Mouse (Mus musculus) layer of hippocampus, postnatal 14 days (tissue): Measurements from ENCODE around the gene Dppa1. TPM values are rescaled to one million over a fixed set of nuclear protein-coding genes. Genes with fewer than 3 reads are reported as not detected.
"Not testable (repeated sequence)": the region's sequence is repeated elsewhere in the genome, so short reads cannot be mapped to it uniquely, and the experiment has no call there.

Experiments used
- DNase-seq, 2 experiments: peaks; one replicate each; pipeline ENCODE4 v3.0.0; 2021 to 2022; ENCODE audit warnings: low spot score in 2 of 2, mixed read lengths in 1 of 2
- long read RNA-seq, 2 experiments: library from polyadenylated mRNA; stranded (forward); transcript quantifications; one replicate each; pipeline ENCODE4 v2.0.0; 2021
- total RNA-seq, 2 experiments: library from RNA; stranded (reverse); gene quantifications; 2 replicates each; pipeline ENCODE4 v1.2.3; 2021

Gene Dppa1
- not detected for total RNA-seq
- long read RNA-seq, experiment 1: 0 reads
- long read RNA-seq, experiment 2: 0 reads

DNA sequence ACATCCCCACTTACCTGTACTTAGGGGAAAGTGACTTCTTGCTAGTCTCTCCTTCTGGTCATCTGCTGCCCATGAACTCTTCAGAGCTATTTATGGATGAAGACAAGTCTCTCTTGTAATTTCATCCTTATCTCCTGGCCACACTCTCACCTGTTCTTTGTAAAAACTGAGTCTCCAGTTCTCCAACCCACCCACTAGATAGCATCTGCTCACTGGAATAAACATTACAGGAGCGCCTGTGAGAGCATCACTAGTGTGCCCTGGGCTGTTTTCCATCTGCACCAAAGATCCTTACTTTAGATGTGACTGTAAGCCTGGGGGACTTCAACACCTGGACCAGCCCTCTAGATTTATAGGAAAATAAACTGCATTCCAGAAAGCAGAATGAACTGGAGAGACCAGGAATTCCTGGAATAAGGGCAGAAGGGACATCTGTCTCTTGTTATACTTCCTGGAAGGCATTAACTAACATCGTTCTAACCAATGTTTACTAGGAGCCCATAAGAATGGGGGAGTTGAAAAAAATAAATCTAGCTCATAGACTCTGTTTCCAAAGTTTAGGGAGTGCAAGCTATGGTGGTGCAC lies at the start of gene Dppa1:
Gene Dppa1, minus strand, starts transcription at position 51 of the 585 bp plus-strand sequence.
- no peak for DNase-seq

DNA sequence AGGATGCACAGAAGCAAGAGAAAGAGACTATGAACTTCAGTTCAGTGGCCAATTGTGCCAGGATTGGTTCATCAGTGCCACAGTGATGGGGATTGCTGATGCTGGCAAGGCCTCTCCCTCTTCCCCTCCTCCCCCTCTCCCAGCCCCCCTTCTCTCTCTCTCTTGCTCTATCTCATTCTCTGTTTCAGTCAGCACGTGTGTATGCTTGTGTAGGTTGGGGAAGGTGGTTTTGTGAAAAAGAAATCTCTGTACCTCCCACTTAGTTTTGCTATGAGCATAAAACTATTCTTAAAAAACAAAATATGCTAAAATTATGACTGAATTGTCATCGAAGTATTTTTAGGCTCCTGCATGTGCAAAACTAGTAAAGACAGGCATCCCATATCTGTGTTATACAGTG lies 38.9 kb upstream of the Dppa1 start:
- DNase-seq: no peak

DNA sequence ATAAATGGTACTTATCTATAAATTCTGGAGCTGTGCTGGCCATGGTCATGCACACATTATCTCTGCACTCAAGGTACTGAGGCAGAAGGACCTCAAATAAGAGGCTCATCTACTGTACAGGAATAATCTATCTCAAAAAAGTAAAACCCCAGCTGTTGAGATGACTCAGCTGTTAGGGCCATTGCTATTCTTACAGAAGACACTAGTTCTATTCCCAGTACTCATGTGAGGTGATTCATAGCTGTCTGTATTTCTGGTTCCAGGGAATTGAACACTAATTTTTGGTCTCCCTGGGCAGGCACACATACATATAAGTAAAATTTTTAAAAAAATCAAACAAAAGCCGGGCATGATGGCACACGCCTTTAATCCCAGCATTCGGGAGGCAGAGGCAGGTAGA lies 38.0 kb upstream of the Dppa1 start:
- no peak for DNase-seq

DNA sequence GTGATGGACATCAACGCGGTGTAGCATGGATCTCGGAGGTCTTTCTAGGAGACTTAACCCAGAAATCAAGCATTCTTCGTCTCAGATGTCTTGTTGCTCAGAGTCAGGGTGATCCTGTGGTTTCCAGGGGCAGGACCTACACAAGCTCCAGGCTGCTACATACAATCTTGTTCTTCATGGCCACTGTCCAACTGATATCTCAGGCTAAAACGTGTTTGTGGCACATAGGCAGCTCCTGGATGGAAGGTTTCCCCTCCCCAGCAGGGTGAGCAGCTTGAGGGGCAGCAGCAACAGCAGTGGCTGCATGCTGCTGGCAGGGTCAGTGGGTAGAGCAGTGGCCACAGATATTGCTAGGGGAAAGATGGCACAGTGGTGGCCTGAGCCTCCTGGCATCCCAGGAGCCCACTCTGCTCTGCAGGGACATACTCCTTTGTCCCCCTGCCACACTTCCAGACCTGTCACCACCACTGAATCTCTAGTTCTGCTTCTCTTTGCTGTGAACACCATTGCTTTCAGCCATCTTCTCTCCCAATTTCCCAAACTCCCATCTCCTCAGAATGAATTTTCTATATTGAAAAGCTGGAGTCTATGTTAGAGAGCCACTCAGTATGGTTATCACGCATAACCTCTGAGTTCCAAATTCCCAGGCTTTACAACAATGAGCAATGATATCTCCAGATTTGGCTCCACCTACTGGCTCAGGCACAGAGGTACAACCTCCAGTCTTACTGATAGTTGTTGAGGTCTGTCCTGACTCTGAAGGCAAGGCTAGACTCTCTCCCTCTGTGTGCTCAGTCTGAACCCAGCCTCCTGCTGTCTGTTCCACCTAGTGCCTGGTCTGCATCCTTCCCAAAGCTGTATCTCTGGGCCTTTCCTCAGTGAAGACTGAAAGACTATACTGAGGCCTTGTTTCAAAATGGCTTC lies 36.8 kb upstream of the Dppa1 start:
- DNase-seq: peak in 1 of 2 experiments; percentile 25

DNA sequence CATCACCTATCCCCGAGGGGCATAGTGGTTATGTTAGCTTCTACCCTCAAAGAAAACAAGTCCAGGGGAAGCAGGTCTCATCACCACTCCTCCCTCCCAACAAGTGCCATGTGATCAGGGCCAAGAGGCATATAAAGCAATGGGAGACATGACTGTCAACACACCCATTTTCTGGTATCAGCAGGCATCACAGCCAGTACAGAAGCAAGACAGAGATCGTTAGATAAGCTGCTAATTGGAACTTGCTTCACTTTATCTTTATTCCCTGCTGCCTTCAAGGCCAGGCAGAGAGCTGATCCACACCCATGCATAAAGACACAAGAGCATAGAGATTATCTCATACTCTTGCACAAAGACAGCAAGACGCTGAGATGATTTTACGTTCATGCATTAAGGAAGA lies 34.2 kb upstream of the Dppa1 start:
- DNase-seq: no peak

DNA sequence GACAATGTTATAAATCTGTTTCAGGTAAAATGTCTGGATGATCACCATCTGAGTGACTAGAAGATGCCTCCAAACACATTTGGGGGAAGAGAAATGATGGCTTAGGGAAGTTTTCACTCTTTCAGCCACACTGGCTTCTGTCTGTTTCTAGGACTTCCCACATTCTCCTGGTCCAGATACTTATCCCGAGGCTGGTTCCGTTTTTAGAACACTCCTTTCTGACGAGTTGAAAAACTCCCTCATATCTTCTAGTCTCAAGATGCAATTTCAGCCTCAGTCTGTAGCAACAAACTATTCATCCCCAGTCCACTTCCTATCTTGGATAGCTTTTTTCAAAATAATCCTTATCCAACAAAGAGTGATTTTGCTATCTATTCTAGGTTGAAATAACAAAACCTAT lies 23.4 kb upstream of the Dppa1 start:
- DNase-seq: no peak

DNA sequence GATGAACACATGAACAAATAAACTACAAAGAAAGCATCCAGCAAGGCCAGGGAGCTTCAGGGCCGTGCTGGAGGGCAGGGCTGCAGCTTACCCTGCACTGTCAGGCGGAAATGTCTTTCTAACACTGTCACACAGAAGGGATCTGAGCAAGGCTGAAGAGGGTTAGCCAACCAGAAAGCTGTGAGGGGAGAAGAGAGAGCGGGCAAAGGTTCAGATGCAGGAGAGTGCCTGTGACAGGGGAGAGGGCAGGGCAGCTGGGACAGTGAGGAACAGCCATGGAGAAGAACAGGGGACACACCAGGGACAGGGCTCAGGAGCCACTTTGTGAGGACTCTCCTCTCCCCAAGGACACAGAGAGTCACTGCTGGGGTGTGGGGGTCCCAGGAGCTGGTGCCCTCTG lies 20.6 kb upstream of the Dppa1 start:
- DNase-seq: not testable (repeated sequence)

DNA sequence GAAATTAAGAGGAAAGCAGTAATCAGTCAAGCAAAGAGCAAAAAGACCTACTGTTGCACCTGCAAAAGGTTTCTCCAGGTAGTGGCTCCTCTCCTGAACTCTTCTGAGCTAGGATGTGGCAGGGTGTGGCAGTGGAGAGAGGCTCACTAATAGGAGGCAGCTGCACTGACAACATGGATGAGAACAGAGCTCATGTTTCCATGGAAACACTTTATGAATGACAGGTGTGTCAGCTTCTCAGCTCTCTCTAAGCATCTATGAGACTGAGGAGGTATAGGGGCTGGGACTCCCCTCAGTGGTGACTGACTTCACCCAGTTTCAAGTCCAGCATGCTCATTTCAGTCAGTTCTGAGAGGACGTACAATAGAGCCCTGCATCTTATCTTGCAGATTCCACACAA lies 15.8 kb upstream of the Dppa1 start:
- DNase-seq: no peak

DNA sequence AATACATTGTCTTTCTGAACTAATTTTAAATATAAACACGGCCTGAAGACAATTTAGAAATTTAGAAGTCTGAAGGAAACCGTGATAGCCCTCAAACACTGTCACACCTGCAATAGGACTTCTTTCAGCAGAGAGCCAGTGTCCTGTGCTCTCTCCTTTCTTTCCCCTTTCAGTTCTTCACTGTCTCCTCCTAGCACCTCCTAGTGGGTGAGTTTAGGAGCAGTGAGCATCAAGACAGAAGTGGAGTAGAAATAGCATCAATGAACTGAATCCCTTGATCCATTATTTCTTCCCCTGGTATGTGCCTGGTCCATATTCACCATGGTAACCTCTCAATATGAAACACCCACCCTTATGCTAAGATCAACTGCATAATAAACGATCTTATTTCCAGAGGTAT lies 7.5 kb upstream of the Dppa1 start:
- DNase-seq: no peak

DNA sequence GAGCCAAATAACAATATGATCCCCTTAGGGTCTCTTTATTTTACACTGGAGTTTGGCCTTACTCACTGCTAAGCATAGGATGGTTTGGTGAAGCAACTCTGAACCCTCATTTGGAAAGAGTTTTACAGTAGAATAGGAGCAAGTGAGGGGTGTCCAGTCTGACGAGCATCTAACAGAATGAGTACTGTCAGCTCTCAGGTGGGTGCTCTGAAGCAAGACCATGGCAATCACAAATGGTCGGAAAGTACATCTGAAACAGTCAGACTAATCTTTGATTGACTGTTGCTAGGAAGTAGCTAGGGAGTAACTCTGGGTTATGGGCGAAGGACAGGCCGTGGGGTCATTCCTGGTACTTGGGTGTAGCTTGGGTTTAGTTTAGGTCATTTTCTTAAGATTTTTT lies 6.5 kb upstream of the Dppa1 start:
- not testable (repeated sequence) for DNase-seq

DNA sequence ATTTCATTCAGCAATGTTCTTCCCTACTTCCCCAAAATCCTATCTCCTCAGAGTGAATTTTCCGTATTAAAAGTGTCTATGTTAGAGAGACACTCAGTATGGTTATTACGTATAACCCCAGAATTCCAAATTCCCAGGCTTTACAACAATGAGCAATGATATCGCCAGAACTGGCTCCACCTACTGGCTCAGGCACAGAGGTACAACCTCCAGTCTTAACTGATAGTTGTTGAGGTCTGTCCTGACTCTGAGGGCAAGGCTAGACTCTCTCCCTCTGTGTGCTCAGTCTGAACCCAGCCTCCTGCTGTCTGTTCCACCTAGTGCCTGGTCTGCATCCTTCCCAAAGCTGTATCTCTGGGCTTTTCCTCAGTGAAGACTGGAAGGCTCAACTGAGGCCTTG lies 2.6 kb upstream of the Dppa1 start:
- DNase-seq: peak; percentile 33 to 54

DNA sequence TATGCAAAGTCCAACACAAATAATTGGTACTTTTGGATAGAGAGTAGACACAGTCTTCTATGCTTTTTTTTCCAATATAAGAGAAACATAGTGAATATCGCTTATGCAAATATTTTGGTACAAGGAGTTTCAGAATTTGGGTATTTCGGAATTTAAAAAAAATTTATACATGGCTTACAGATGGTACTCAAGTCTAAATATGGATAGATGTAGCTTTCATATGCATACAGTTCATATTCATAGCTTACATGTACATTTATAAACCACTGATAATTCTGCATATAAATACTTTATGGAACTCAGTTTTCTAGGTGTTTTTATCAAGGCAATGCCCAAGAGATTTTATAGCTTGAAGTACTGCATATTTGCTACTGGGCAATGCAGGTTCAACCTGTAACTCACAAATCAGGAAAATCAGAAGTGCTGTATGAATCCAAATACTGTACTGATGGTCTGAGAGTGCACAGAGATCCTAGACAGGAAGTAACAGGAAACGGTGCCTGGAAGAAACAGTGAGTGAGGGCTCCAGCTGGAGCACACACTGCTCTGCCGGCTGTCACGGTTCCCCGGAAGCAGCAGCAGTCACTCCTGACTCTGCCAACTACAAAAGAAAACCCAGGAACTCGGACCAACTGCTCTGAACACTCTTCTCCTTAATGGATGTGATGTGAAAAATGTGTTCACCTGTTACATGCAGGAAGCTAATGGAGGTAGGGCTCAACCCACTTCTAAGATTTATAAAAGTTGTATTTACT lies 8.5 kb downstream of the Dppa1 start:
- DNase-seq: peak; percentile 23 to 26

DNA sequence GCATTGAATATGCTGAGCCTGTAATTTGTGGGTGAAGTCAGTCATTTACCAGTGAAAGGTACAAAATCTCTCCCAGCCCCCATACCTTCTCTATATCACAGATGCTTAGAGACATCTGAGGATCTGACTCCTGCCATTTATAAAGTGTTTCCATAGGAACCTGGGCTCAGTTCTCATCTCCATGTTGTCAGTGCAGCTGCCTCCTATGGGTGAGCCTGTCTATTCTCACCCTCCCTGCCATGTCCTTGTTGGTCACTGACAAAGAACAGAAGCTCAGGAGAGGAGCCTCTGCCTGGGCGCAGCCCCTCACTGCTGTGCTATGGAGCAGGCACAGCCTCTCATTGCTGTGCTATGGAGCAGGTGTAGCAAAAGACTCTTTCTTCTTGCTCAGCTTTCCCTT lies 9.1 kb downstream of the Dppa1 start:
- peak; percentile 40 to 63 for DNase-seq

DNA sequence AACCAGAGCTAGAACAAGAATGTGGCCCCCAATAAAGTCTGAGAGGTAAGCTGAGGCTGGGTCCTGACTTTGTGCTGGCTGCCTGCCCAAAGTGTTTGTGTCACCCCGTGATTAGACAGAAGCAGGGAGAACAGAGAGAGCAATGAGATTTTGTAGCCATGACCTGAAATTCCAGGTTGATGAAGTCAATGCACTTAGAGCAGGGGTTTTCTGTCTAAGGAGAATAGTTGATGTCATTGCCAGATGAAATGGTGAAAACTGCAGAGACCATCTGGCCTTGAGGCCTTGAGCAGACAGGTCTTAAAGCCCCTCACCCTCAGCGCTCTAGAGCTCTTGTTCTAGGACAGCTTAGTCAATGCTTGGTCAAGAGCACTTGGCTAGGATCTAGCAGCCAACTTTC lies 36.6 kb downstream of the Dppa1 start:
- no peak for DNase-seq

DNA sequence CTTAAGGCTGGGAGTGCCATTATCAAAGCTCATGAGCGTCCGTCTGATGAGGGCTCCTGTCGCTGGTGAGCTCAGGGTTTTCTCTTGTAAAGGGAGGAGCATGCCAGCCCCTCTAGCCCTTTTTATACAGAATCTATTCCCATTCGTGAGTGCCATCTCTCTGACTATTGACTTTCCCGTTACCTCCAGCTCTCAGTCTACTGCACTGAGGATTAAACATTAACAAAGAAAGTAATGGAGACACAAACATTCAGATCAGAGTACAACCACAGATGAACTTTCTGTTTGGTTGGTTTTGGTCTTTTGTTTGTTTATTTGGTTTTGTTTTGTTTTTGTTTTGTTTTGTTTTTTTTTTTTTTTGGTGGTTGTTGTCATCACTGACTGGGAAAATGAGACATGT lies 46.3 kb downstream of the Dppa1 start:
- no peak for DNase-seq

DNA sequence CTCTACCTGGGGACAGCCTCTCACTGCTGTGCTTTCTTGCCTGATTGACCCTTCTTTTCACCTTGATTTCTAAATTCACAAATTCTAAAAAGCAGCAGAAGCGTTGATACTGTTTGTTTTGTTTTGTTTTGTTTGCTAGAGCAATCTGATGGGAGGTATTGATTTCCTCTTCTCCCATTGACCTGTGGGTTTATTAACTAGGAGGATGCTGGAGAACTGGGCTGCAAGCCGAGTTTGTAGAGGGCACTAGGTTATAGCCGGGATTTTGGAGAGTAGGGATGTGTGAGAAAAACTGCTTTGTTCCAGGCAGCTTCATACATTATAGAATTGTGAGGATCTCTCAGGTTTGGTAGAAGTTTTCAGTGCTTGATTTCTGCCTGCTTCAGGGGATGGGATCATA lies 48.6 kb downstream of the Dppa1 start:
- DNase-seq: no peak

DNA sequence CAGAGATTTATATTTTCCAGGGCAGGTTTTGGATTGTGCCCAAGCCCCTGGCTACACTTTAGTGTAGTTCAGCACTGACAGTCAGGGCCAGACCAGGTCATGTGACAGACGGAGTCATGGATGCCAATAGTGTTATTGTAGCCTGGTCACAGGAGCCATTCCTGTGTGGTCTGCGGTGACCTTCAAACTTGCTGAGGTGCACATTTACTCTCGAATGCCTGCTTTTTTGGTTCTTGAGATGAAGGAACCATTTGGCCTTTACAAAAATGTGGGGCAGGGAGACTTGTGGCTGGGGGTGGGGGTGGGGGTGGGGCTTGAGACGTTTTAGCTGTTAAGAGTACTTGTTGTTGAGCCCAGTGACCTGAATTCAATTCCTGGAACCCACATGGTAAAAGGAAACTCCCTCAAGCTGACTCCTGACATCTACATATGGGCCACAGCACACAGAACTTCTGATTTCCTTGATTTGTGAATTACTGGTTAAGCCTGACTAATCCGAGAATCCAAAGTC lies 50.2 kb downstream of the Dppa1 start:
- no peak for DNase-seq

DNA sequence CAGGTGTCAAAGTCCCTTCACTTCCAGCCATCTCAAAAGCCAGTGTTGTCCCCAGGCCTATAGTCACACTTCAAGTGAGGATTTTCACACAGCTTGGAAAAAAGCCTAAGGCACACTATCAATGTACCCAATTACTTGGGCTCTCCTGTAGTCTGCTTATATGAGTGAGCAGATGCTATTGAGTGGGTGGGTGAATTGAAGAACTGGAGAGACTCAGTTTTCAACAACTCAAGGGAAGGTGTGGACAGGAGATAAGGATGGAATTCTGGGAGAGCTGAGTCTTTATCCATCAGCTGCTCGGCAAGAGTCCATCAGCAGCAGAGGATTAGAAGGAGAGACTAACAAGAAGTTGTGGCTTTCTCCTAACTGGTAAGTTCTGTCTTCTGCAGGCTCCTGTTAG lies 57.7 kb downstream of the Dppa1 start, which contains the start of gene BC053393:
Gene BC053393, plus strand, starts transcription at position 210 of the 400 bp plus-strand sequence.
- DNase-seq: no peak

DNA sequence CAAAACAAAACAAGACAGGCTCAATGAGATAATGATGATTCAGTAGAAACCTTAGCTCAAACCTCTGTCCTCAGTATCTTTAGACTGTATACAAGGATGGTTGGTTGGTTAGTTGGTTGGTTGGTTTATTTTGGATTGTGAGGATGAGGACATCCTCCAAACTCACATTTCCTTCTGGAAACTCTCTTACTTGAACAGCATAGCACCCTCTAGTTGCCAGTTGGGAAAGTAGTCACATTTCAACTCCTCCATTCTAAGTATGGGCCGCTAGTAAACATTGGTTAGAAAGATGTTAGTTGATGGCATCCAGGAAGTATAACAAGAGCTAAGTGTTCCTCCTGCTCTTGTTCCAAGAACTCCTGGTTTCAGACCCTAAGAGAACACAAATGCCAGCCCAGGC lies 60.0 kb downstream of the Dppa1 start:
- no peak for DNase-seq

DNA sequence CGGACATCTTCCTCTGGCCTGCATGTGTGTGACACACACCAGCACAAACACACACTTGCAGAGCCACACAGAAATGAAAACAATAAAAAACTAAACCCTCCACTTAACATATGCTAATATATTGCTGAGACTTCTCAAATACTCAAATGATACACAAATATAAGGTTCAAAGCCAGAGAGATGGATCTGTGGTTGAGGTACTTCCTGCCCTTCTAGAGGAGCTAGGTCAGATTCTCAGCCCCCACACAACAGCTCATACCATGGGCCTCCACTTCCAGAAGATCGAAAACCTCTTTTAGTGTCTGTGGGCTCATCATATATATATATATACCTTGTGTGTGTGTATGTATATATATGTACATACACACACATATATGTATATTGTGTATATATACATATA lies 63.1 kb downstream of the Dppa1 start:
- DNase-seq: no peak

DNA sequence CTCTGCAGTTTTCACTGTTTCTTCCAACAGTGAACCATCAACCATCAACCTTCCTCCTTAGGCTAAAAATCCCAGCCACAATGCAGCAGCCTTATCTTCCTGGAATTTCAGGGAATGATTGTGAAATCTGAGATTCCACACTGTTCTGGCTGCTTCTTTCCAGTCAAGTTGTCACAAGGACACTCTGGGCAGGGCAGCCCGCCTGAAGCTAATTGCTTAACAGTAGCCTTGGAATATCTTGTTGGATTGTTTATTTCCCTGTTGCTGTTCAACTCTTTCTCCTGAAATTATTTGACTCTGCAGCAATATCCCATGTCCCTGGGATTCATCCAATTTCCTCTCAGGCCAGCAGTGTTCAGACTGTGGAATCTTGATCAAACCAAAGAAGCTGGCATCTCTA lies 64.4 kb downstream of the Dppa1 start:
- no peak for DNase-seq

DNA sequence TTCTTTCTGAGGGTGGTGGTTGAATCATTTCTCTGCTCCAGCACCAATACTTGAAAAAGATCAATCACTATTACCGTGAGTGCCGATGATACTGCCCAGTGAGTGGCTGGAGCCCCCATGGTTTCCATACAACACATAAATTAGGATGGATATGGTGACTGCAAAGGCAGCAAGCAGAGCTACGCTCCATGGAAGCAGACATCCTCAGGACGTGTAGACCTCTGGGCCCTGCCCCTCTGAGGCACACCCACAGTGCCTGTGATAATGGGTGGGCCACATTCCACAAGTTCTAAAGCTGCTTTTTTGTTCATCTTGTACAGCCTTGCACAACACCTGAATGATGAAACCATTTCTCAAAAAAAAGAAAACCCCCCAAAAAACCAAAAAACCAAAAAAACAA lies 68.0 kb downstream of the Dppa1 start:
- no peak for DNase-seq
